Mouse (Mus musculus) stomach, postnatal 0 days (tissue): ENCODE results near the gene Lbhd2.

Experiments
- CTCF ChIP-seq: IDR thresholded peaks from 2 replicates; pipeline ENCODE4 v1.5.1; 2016; ENCODE audit warnings: antibody characterized with exemption, low read depth, mild to moderate bottlenecking, moderate library complexity
- EP300 ChIP-seq: optimal IDR thresholded peaks from 2 replicates; pipeline ENCODE3; 2016; ENCODE audit warnings: antibody characterized with exemption

DNA sequence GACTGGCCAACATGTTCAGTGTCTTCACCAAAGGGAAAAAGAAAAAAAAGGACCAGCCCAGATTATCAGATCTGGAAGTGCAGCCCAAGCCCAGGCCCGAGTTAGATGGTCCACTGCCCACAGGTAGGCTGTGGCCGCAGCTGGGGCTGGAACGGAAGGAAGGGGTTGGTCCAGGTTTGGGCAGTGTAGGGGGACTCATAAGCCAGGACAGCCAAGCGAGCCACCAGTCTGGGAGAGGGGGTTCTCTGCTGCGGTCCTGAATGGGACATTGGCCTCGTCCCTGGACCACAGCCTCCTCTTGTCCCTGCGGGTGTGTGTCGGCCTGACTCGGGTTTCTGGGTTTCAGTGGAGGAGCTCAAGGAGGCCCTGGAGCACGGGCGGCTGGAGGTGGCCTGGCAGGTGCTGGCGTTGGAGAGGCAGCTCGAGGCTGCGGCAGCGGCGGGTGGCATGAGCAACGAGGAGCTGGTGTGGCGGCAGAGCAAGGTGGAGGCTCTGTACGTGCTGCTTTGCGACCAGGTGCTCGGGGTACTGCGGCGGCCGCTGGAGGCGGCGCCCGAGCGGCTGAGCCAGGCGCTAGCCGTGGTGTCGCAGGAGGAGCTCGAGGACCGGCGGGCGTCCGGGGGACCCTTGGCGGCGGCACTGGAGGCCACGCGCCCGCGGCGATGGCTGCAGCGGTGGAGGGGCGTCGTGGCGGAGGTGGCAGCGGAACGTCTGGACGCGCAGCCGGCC lies 38.7 kb downstream of the Lbhd2 start:
- TF ChIP-seq CTCF (no peak), EP300 (no peak)
